Mouse (Mus musculus): Measurements from ENCODE around the gene Rasa3.

DNA sequence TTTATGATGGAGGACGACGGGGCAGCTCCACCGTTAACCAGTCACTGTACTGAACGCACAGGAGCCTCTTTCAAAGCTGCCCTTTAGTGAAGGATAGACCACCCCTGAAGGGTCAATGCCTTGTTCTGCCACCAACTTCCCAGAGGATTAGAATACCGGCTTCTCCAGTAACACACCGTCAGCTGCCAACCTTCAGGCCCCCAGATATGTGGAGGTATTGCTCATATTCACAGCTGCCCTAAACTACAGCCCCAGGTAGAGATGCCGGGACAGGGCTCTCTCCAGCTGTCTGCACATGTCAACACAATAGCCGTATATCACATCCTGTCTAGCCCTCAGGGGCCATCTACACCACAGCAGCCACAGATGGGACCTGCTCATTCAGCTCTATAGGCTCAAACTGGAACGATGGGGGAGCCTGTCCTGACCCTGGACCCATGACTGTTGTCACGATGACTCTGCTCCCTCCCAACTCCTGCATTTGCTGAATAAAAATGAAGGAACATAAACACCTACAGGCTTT lies 34.7 kb downstream of the Rasa3 start:
- TF ChIP-seq CTCF (IDR thresholded peaks at IDR 0.05; ENCODE audit: low read depth): no peak
- no peak for TF ChIP-seq EP300 (optimal IDR thresholded peaks at IDR 0.05)
